Mouse (Mus musculus) kidney, embryonic 15.5 days (tissue): ENCODE measurements at regions not wholly inside any gene's neighbourhood (a gene's known extent, or its start where the extent isn't known, plus 50 kb on each side); places are given as distances from the start of the nearest gene placed in this dataset.
A peak's percentile ranks its signal among the peaks of the same experiment; 100 is the strongest.

Experiments
- ATAC-seq: fragments of 200-750 bp; cut with Nextera tagmentation; replicated peaks from 2 replicates; pipeline ENCODE4 v1.8.0; 2017; ENCODE audit warnings: moderate TSS enrichment; ENCODE audit not compliant: low FRiP score
- H3K27ac ChIP-seq: fragments of 300-500 bp; sonication (generic); 2 replicates; pipeline ENCODE4 v1.5.1; 2015; ENCODE audit warnings: mild to moderate bottlenecking, inconsistent platforms
- H3K27me3 ChIP-seq: fragments of 300-500 bp; sonication (generic); 2 replicates; pipeline ENCODE4 v1.6.1; 2015; ENCODE audit warnings: inconsistent platforms
- H3K36me3 ChIP-seq: fragments of 300-500 bp; sonication (generic); 2 replicates; pipeline ENCODE4 v1.6.1; 2015; ENCODE audit warnings: inconsistent platforms
- H3K4me1 ChIP-seq: fragments of 300-500 bp; sonication (generic); 2 replicates; pipeline ENCODE4 v1.6.1; 2015; ENCODE audit warnings: inconsistent platforms
- H3K4me2 ChIP-seq: fragments of 300-500 bp; sonication (generic); 2 replicates; pipeline ENCODE4 v1.6.1; 2015; ENCODE audit warnings: moderate library complexity, mild to moderate bottlenecking, inconsistent platforms
- H3K4me3 ChIP-seq: fragments of 300-500 bp; sonication (generic); replicated peaks from 2 replicates; pipeline ENCODE4 v1.5.1; 2015; ENCODE audit warnings: mild to moderate bottlenecking, inconsistent platforms
- H3K9ac ChIP-seq: fragments of 300-500 bp; sonication (generic); 2 replicates; pipeline ENCODE4 v1.6.1; 2015; ENCODE audit warnings: mild to moderate bottlenecking, inconsistent platforms
- H3K9me3 ChIP-seq: fragments of 300-500 bp; sonication (generic); replicated peaks from 2 replicates; pipeline ENCODE4 v1.6.1; 2016; ENCODE audit warnings: inconsistent platforms
- WGBS: fragments of 180-500 bp; shearing (Covaris S2); methylation state at CpG from one replicate; pipeline ENCODE4 v1.1.7; 2015; ENCODE audit warnings: mixed read lengths; 5-methylcytosine and 5-hydroxymethylcytosine counted together

- H3K27ac ChIP-seq = no peak overlapping the region
- no peak; the same call in 1 of the 2 replicates for ATAC-seq
- H3K4me3 ChIP-seq = no peak overlapping the region
- H3K4me1 ChIP-seq = peaks cover 42% of the 10 kb centered on the region
- no peaks in the 10 kb centered on the region for H3K9me3 ChIP-seq
- no peaks in the 10 kb centered on the region for H3K36me3 ChIP-seq
- H3K4me2 ChIP-seq = no peak overlapping the region
- no peak overlapping the region for H3K9ac ChIP-seq
- 47% methylated on average over 7 of the region's 7 CpGs for WGBS
- no peaks in the 10 kb centered on the region for H3K27me3 ChIP-seq
Observed at GRCm38 (mm10) chr17:83101035-83101434, 114.1 kb upstream of the Pkdcc start.

- no peak for ATAC-seq
- no peaks in the 10 kb centered on the region for H3K9me3 ChIP-seq
- H3K4me2 ChIP-seq = no peak overlapping the region
- no peak overlapping the region for H3K4me3 ChIP-seq
- H3K36me3 ChIP-seq = no peaks in the 10 kb centered on the region
- H3K9ac ChIP-seq = no peak overlapping the region
- peaks cover 36% of the 10 kb centered on the region for H3K4me1 ChIP-seq
- H3K27ac ChIP-seq = peak overlapping the region; percentile 71
- H3K27me3 ChIP-seq = no peaks in the 10 kb centered on the region
- WGBS = 73% methylated on average over 14 of the region's 14 CpGs
Observed at GRCm38 (mm10) chr17:83101756-83102155, 113.3 kb upstream of the Pkdcc start.

- WGBS = 25% methylated on average over 6 of the region's 6 CpGs
- H3K27ac ChIP-seq = peak overlapping the region; percentile 71
Observed at GRCm38 (mm10) chr17:83102675-83103412, 112.2 kb upstream of the Pkdcc start.

GRCm38 (mm10) chr17:83108151-83108550 is 106.9 kb upstream of the Pkdcc start:
- Histone ChIP-seq H3K4me2 (no peak overlapping the region), H3K9ac (no peak overlapping the region), H3K9me3 (no peaks in the 10 kb centered on the region), H3K4me1 (peaks cover 24% of the 10 kb centered on the region), H3K36me3 (no peaks in the 10 kb centered on the region), H3K4me3 (no peak overlapping the region), H3K27me3 (no peaks in the 10 kb centered on the region), H3K27ac (no peak overlapping the region)
- ATAC-seq = peak; percentile 69; the same call in 1 of the 2 replicates
- 43% methylated on average over 10 of the region's 10 CpGs for WGBS

More at GRCm38 (mm10) chr17:83102675-83103412, 112.2 kb upstream of the Pkdcc start:
- Histone ChIP-seq H3K4me1 (peaks cover 33% of the 10 kb centered on the region), H3K27me3 (no peaks in the 10 kb centered on the region), H3K4me3 (no peak overlapping the region), H3K4me2 (no peak overlapping the region), H3K9ac (no peak overlapping the region), H3K36me3 (no peaks in the 10 kb centered on the region), H3K9me3 (no peaks in the 10 kb centered on the region)
- ATAC-seq = peak; percentile 70

GRCm38 (mm10) chr17:83109792-83110440 is 105.2 kb upstream of the Pkdcc start:
- H3K9me3 ChIP-seq = no peaks in the 10 kb centered on the region
- H3K27ac ChIP-seq = peak overlapping the region; percentile 76
- no peak overlapping the region for H3K4me2 ChIP-seq
- ATAC-seq = no peak
- no peaks in the 10 kb centered on the region for H3K27me3 ChIP-seq
- no peaks in the 10 kb centered on the region for H3K36me3 ChIP-seq
- H3K4me3 ChIP-seq = no peak overlapping the region
- WGBS = 59% methylated on average over 10 of the region's 10 CpGs
- peak overlapping the region; percentile 14; the same call in 1 of the 2 replicates for H3K9ac ChIP-seq
- peaks cover 32% of the 10 kb centered on the region for H3K4me1 ChIP-seq

GRCm38 (mm10) chr17:83110556-83110955 is 104.5 kb upstream of the Pkdcc start:
- no peak for ATAC-seq
- no peak overlapping the region for H3K4me3 ChIP-seq
- H3K4me1 ChIP-seq = peaks cover 39% of the 10 kb centered on the region
- 61% methylated on average over 8 of the region's 8 CpGs for WGBS
- peak overlapping the region; percentile 76 for H3K27ac ChIP-seq
- H3K36me3 ChIP-seq = no peaks in the 10 kb centered on the region
- H3K27me3 ChIP-seq = no peaks in the 10 kb centered on the region
- H3K9ac ChIP-seq = no peak overlapping the region
- no peaks in the 10 kb centered on the region for H3K9me3 ChIP-seq
- H3K4me2 ChIP-seq = no peak overlapping the region

- no peaks in the 10 kb centered on the region for H3K9me3 ChIP-seq
- H3K4me1 ChIP-seq = peaks cover 32% of the 10 kb centered on the region
- H3K4me3 ChIP-seq = no peak overlapping the region
- ATAC-seq = no peak
- peak overlapping the region; percentile 56; the same call in 1 of the 2 replicates for H3K27ac ChIP-seq
- 33% methylated on average over 4 of the region's 4 CpGs for WGBS
- no peaks in the 10 kb centered on the region for H3K36me3 ChIP-seq
- no peaks in the 10 kb centered on the region for H3K27me3 ChIP-seq
- no peak overlapping the region for H3K4me2 ChIP-seq
- no peak overlapping the region for H3K9ac ChIP-seq
Observed at GRCm38 (mm10) chr17:83115146-83115545, 99.9 kb upstream of the Pkdcc start.

- peak; percentile 48; the same call in 1 of the 2 replicates for ATAC-seq
- 37% methylated on average over 6 of the region's 6 CpGs for WGBS
- peak overlapping the region; percentile 56 for H3K27ac ChIP-seq
- no peak overlapping the region for H3K9ac ChIP-seq
- no peaks in the 10 kb centered on the region for H3K9me3 ChIP-seq
- H3K4me3 ChIP-seq = no peak overlapping the region
- H3K36me3 ChIP-seq = no peaks in the 10 kb centered on the region
- peaks cover 34% of the 10 kb centered on the region for H3K4me1 ChIP-seq
- no peak overlapping the region for H3K4me2 ChIP-seq
- H3K27me3 ChIP-seq = no peaks in the 10 kb centered on the region
Observed at GRCm38 (mm10) chr17:83115832-83116480, 99.1 kb upstream of the Pkdcc start.

GRCm38 (mm10) chr17:83120665-83121232 is 94.3 kb upstream of the Pkdcc start:
- Histone ChIP-seq H3K9me3 (no peaks in the 10 kb centered on the region), H3K4me3 (no peak overlapping the region), H3K9ac (no peak overlapping the region), H3K36me3 (no peaks in the 10 kb centered on the region), H3K4me1 (peaks cover 57% of the 10 kb centered on the region), H3K4me2 (no peak overlapping the region), H3K27ac (no peak overlapping the region), H3K27me3 (no peaks in the 10 kb centered on the region)
- WGBS = 76% methylated on average over 16 of the region's 16 CpGs
- ATAC-seq = no peak

GRCm38 (mm10) chr17:83122525-83123280 is 92.4 kb upstream of the Pkdcc start:
- Histone ChIP-seq H3K27me3 (no peaks in the 10 kb centered on the region), H3K9me3 (no peaks in the 10 kb centered on the region), H3K4me1 (peaks cover 65% of the 10 kb centered on the region), H3K36me3 (no peaks in the 10 kb centered on the region), H3K9ac (peak overlapping the region; percentile 35; the same call in 1 of the 2 replicates), H3K4me2 (peak overlapping the region; percentile 57), H3K4me3 (peak overlapping the region; percentile 28), H3K27ac (peak overlapping the region; percentile 67)
- peak; percentile 92 for ATAC-seq
- WGBS = 6% methylated on average over 20 of the region's 20 CpGs

- ATAC-seq = no peak
- peak overlapping the region; percentile 57 for H3K27ac ChIP-seq
- H3K27me3 ChIP-seq = no peaks in the 10 kb centered on the region
- no peaks in the 10 kb centered on the region for H3K9me3 ChIP-seq
- H3K9ac ChIP-seq = no peak overlapping the region
- no peak overlapping the region for H3K4me2 ChIP-seq
- no peak overlapping the region for H3K4me3 ChIP-seq
- no peaks in the 10 kb centered on the region for H3K36me3 ChIP-seq
- peaks cover 86% of the 10 kb centered on the region for H3K4me1 ChIP-seq
Observed at GRCm38 (mm10) chr17:83125057-83125456, 90.0 kb upstream of the Pkdcc start.
